In the genomic region with DNA sequence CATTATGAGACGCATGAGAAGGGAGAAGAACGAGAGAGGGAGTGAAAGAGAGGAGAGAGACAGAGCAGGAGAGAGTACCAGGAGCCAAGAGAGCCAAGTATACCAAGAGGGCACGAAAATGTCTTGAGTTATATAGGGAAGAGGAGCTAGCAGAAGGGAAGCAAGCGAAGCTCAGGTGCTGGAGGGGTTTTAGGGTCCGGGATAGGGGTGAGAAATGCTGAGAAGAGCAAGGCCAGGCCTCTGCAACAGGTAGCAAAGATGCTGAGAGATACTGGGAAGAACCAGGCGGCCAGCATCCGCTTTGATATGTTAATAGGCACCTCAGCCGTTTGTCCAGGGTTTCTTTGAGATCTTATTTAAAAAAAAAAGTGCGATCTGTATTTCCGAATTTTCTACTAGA, we compare ENCODE assay signal across 8 mouse cellular contexts. TPM values are rescaled to one million over a fixed set of nuclear protein-coding genes. Genes with fewer than 3 reads are reported as not detected.
DNase-seq lines count a peak whose midpoint lies in the region; ATAC-seq lines count a peak whose summit lies in the region.

No protein-coding gene starts in this region.

- WGBS in kidney, embryonic 16.5 days: 34% methylated on average over 10 of the region's 10 CpGs
- 6% methylated on average over 10 of the region's 10 CpGs for WGBS in forebrain, embryonic 13.5 days
- 28% methylated on average over 10 of the region's 10 CpGs for WGBS in limb, embryonic 12.5 days
- 34% methylated on average over 10 of the region's 10 CpGs for WGBS in stomach, embryonic 14.5 days

- H3K9ac ChIP-seq in kidney, embryonic 16.5 days (replicated peaks; ENCODE audit: low read length): peak overlapping the region; percentile 91
- peak overlapping the region; percentile 81 for H3K9ac ChIP-seq in forebrain, embryonic 13.5 days
- H3K9ac ChIP-seq in limb, embryonic 12.5 days (replicated peaks): peak overlapping the region; percentile 83
- peak overlapping the region; percentile 63 for H3K9ac ChIP-seq in stomach, embryonic 14.5 days (replicated peaks; ENCODE audit: low read depth, low read length)

- DNase-seq in kidney, postnatal 25 days: no peak
- peak; percentile 40 for DNase-seq in MN1 (ENCODE audit: low spot score)
- no peak for DNase-seq in layer of hippocampus, adult 11-12 months (ENCODE audit: low spot score)
- DNase-seq in thymus, postnatal 0 days (ENCODE audit: low spot score): no peak

- peak overlapping the region; percentile 95 for H3K27ac ChIP-seq in kidney, embryonic 16.5 days (ENCODE audit: low read length)
- peak overlapping the region; percentile 96 for H3K27ac ChIP-seq in forebrain, embryonic 13.5 days
- H3K27ac ChIP-seq in limb, embryonic 12.5 days: peak overlapping the region; percentile 96
- H3K27ac ChIP-seq in stomach, embryonic 14.5 days (ENCODE audit: low read length): peak overlapping the region; percentile 89

- H3K4me1 ChIP-seq in kidney, embryonic 16.5 days (ENCODE audit: insufficient read depth, low read length): peaks cover 29% of the 10 kb centered on the region
- H3K4me1 ChIP-seq in forebrain, embryonic 13.5 days: peaks cover 18% of the 10 kb centered on the region
- peaks cover 17% of the 10 kb centered on the region for H3K4me1 ChIP-seq in limb, embryonic 12.5 days (replicated peaks)
- H3K4me1 ChIP-seq in stomach, embryonic 14.5 days (ENCODE audit: control insufficient read depth, insufficient read depth, low read length): peaks cover 12% of the 10 kb centered on the region; the same call in 1 of the 2 replicates

- peak; percentile 14; the same call in 1 of the 2 replicates for ATAC-seq in kidney, embryonic 16.5 days (ENCODE audit: low FRiP score, low TSS enrichment)
- peak; percentile 34; the same call in 1 of the 2 replicates for ATAC-seq in forebrain, embryonic 13.5 days
- ATAC-seq in limb, embryonic 12.5 days (ENCODE audit: insufficient number of reproducible peaks, insufficient read depth, low FRiP score, low TSS enrichment, low read depth): no peak
- ATAC-seq in stomach, embryonic 14.5 days (ENCODE audit: insufficient number of reproducible peaks, insufficient read depth, low FRiP score, low read depth): no peak

- no peaks in the 10 kb centered on the region for H3K9me3 ChIP-seq in kidney, embryonic 16.5 days (ENCODE audit: low read length)
- no peaks in the 10 kb centered on the region for H3K9me3 ChIP-seq in forebrain, embryonic 13.5 days (replicated peaks)
- no peaks in the 10 kb centered on the region for H3K9me3 ChIP-seq in limb, embryonic 12.5 days
- H3K9me3 ChIP-seq in stomach, embryonic 14.5 days (ENCODE audit: control insufficient read depth, low read depth, low read length): no peaks in the 10 kb centered on the region

- H3K4me2 ChIP-seq in kidney, embryonic 16.5 days (replicated peaks; ENCODE audit: low read depth, low read length): peak overlapping the region; percentile 59
- H3K4me2 ChIP-seq in forebrain, embryonic 13.5 days: peak overlapping the region; percentile 59
- H3K4me2 ChIP-seq in limb, embryonic 12.5 days: peak overlapping the region; percentile 51
- H3K4me2 ChIP-seq in stomach, embryonic 14.5 days (replicated peaks; ENCODE audit: low read depth, low read length): peak overlapping the region; percentile 53

- H3K36me3 ChIP-seq in kidney, embryonic 16.5 days (ENCODE audit: insufficient read depth, low read length): no peaks in the 10 kb centered on the region
- no peaks in the 10 kb centered on the region for H3K36me3 ChIP-seq in forebrain, embryonic 13.5 days (ENCODE audit: poor library complexity, severe bottlenecking)
- H3K36me3 ChIP-seq in limb, embryonic 12.5 days: no peaks in the 10 kb centered on the region
- H3K36me3 ChIP-seq in stomach, embryonic 14.5 days (ENCODE audit: control insufficient read depth, insufficient read depth, low read length): no peaks in the 10 kb centered on the region

- peak overlapping the region; percentile 46 for H3K4me3 ChIP-seq in kidney, embryonic 16.5 days (ENCODE audit: low read length)
- H3K4me3 ChIP-seq in forebrain, embryonic 13.5 days: peak overlapping the region; percentile 33
- H3K4me3 ChIP-seq in limb, embryonic 12.5 days (replicated peaks): peak overlapping the region; percentile 33
- peak overlapping the region; percentile 34 for H3K4me3 ChIP-seq in stomach, embryonic 14.5 days (ENCODE audit: low read depth, low read length)

- H3K27me3 ChIP-seq in kidney, embryonic 16.5 days (ENCODE audit: insufficient read depth, low read length): no peaks in the 10 kb centered on the region
- H3K27me3 ChIP-seq in forebrain, embryonic 13.5 days: no peaks in the 10 kb centered on the region
- H3K27me3 ChIP-seq in limb, embryonic 12.5 days: no peaks in the 10 kb centered on the region
- H3K27me3 ChIP-seq in stomach, embryonic 14.5 days (ENCODE audit: control insufficient read depth, insufficient read depth, low read length): no peaks in the 10 kb centered on the region

RNA-seq across cellular contexts. Expression of a gene that starts 6.2 kb away (rescaled TPM):
- 191 and 202 TPM in 2 replicates for polyA plus RNA-seq in kidney, embryonic 16.5 days (2015; fragmentation: Nextera tagmentation; extraction: Ambion mirVana)
- polyA plus RNA-seq in forebrain, embryonic 13.5 days (2015; fragmentation: Nextera tagmentation; extraction: Ambion mirVana): 250 and 265 TPM in 2 replicates
- polyA plus RNA-seq in limb, embryonic 12.5 days (2016; fragmentation: Nextera tagmentation; extraction: Ambion mirVana): 436 and 444 TPM in 2 replicates
- 236 and 261 TPM in 2 replicates for polyA plus RNA-seq in stomach, embryonic 14.5 days (2014; fragmentation: Nextera tagmentation; extraction: Ambion mirVana)
- 234 and 263 TPM in 2 replicates for polyA plus RNA-seq in thymus, postnatal 0 days (2015; fragmentation: Nextera tagmentation; extraction: Ambion mirVana)

Comparison
In these comparisons a context has a peak if more than half of its experiments do, and no peak if none do; other contexts are left out.
1. ATAC-seq: peak in kidney, embryonic 16.5 days (single experiment) and forebrain, embryonic 13.5 days (single experiment); none in limb, embryonic 12.5 days (single experiment) and stomach, embryonic 14.5 days (single experiment).
2. Peak in every context shown above with its lines, with median percentiles within 50 percentile points of each other: H3K27ac ChIP-seq, H3K4me2 ChIP-seq, H3K4me3 ChIP-seq and H3K9ac ChIP-seq.